Mouse (Mus musculus) layer of hippocampus, adult 11-12 months (tissue): ENCODE measurements around the gene Rgcc.

Experiments used
- DNase-seq: peaks from one replicate; pipeline ENCODE4 v3.0.0; 2022; ENCODE audit warnings: low spot score

Gene Rgcc

GRCm38 (mm10) chr14:79301466-79301875 is at the start of gene Rgcc:
Gene Rgcc (minus strand): TSS chr14:79301645.
- peak; percentile 91 for DNase-seq

- DNase-seq = no peak
These were observed 44.9 kb upstream of the Rgcc start for GRCm38 (mm10) chr14:79346384-79346783.

GRCm38 (mm10) chr14:79335613-79336012 is 34.2 kb upstream of the Rgcc start:
- no peak for DNase-seq

- no peak for DNase-seq
These were observed 30.5 kb upstream of the Rgcc start for GRCm38 (mm10) chr14:79331936-79332335.

- DNase-seq = no peak
These were observed 29.6 kb upstream of the Rgcc start for GRCm38 (mm10) chr14:79330944-79331561.

- peak; percentile 52 for DNase-seq
These were observed 25.6 kb upstream of the Rgcc start for GRCm38 (mm10) chr14:79327033-79327432.

GRCm38 (mm10) chr14:79324112-79324840 is 22.8 kb upstream of the Rgcc start:
- no peak for DNase-seq

GRCm38 (mm10) chr14:79321881-79322280 is 20.4 kb upstream of the Rgcc start:
- no peak for DNase-seq

- peak; percentile 21 for DNase-seq
These were observed 19.7 kb upstream of the Rgcc start for GRCm38 (mm10) chr14:79321152-79321551.

GRCm38 (mm10) chr14:79317602-79318001 is 16.2 kb upstream of the Rgcc start:
- no peak for DNase-seq

GRCm38 (mm10) chr14:79315877-79316276 is 14.4 kb upstream of the Rgcc start:
- no peak for DNase-seq

- DNase-seq = no peak
These were observed 13.0 kb upstream of the Rgcc start for GRCm38 (mm10) chr14:79314245-79315010.

GRCm38 (mm10) chr14:79313439-79314175 is 12.2 kb upstream of the Rgcc start:
- no peak for DNase-seq

GRCm38 (mm10) chr14:79312719-79313118 is 11.3 kb upstream of the Rgcc start:
- DNase-seq = no peak

GRCm38 (mm10) chr14:79311918-79312454 is 10.5 kb upstream of the Rgcc start:
- DNase-seq = no peak

GRCm38 (mm10) chr14:79309115-79309514 is 7.7 kb upstream of the Rgcc start:
- DNase-seq = no peak

- no peak for DNase-seq
These were observed 6.9 kb upstream of the Rgcc start for GRCm38 (mm10) chr14:79308364-79308763.

- no peak for DNase-seq
These were observed 6.5 kb upstream of the Rgcc start for GRCm38 (mm10) chr14:79307908-79308307.

- no peak for DNase-seq
These were observed 5.7 kb upstream of the Rgcc start for GRCm38 (mm10) chr14:79307138-79307537.

GRCm38 (mm10) chr14:79304873-79305464 is 3.5 kb upstream of the Rgcc start:
- DNase-seq = no peak

GRCm38 (mm10) chr14:79303150-79303549 is 1.7 kb upstream of the Rgcc start:
- no peak for DNase-seq
